Comparison of ENCODE assay signal across 8 mouse cellular contexts in genomic region chr3:84594894-84595676, GRCm38 (mm10). TPM values are rescaled to one million over a fixed set of nuclear protein-coding genes. Genes with fewer than 3 reads are reported as not detected.
A peak's percentile ranks its signal among the peaks of the same experiment; 100 is the strongest.
DNase-seq lines count a peak whose midpoint lies in the region; ATAC-seq and TF ChIP-seq lines count a peak whose summit lies in the region.

No protein-coding gene starts in this region.

- no peak for TF ChIP-seq EP300 in heart, adult 2 months (IDR thresholded peaks at IDR 0.05; ENCODE audit: insufficient read depth, low read depth, low read length)

- H3K36me3 ChIP-seq in heart, adult 2 months (ENCODE audit: control insufficient read depth, insufficient read depth, low read length): no peaks in the 10 kb centered on the region
- no peaks in the 10 kb centered on the region for H3K36me3 ChIP-seq in G1E (replicated peaks)
- no peaks in the 10 kb centered on the region for H3K36me3 ChIP-seq in limb, embryonic 11.5 days (ENCODE audit: control insufficient read depth, insufficient read depth, low read length)
- H3K36me3 ChIP-seq in neural tube, embryonic 14.5 days (ENCODE audit: control insufficient read depth, insufficient read depth, low read length): no peaks in the 10 kb centered on the region

- no peaks in the 10 kb centered on the region for H3K79me2 ChIP-seq in heart, adult 2 months (replicated peaks; ENCODE audit: control insufficient read depth, insufficient read depth, low read length)

- H3K9ac ChIP-seq in heart, adult 2 months (ENCODE audit: low read depth, low read length): no peak overlapping the region
- H3K9ac ChIP-seq in limb, embryonic 11.5 days (ENCODE audit: low read length): no peak overlapping the region
- no peak overlapping the region for H3K9ac ChIP-seq in neural tube, embryonic 14.5 days (replicated peaks; ENCODE audit: low read depth, low read length)

- ATAC-seq in G1E (ENCODE audit: extremely low read depth, insufficient number of reproducible peaks, low FRiP score, poor library complexity, severe bottlenecking): no peak
- ATAC-seq in limb, embryonic 11.5 days (ENCODE audit: insufficient number of reproducible peaks, low FRiP score, low TSS enrichment, low read depth): no peak
- no peak for ATAC-seq in neural tube, embryonic 14.5 days (ENCODE audit: low read depth)

- peak overlapping the region; percentile 47 for H3K4me2 ChIP-seq in limb, embryonic 11.5 days (ENCODE audit: low read depth, severe bottlenecking)
- peak overlapping the region; percentile 33 for H3K4me2 ChIP-seq in neural tube, embryonic 14.5 days (ENCODE audit: low read depth, low read length)

- DNase-seq in heart, adult 2 months: peak in 1 of 2 experiments; percentile 19
- no peak for DNase-seq in heart, adult 18-20 months
- no peak for DNase-seq in G1E (ENCODE audit: low spot score)
- peak; percentile 47 for DNase-seq in forelimb bud, embryonic 11.5 days (ENCODE audit: low read depth, low spot score)
- peak; percentile 34 for DNase-seq in limb, embryonic 11.5 days (ENCODE audit: low spot score)
- DNase-seq in urinary bladder, postnatal 36 days (ENCODE audit: low spot score in 2 of 2): no peak
- no peak for DNase-seq in cerebellum, adult 11-12 months

- peak overlapping the region; percentile 41 for H3K4me3 ChIP-seq in heart, adult 2 months
- H3K4me3 ChIP-seq in G1E (ENCODE audit: low read depth, low read length): peak overlapping the region; percentile 36; the same call in 1 of the 2 replicates
- H3K4me3 ChIP-seq in limb, embryonic 11.5 days (ENCODE audit: low read depth, low read length): peak overlapping the region; percentile 18; the same call in 1 of the 2 replicates
- H3K4me3 ChIP-seq in neural tube, embryonic 14.5 days (ENCODE audit: low read depth, low read length): no peak overlapping the region

- WGBS in heart, adult 2 months: 11% methylated on average over 23 of the region's 23 CpGs
- 7% methylated on average over 23 of the region's 23 CpGs for whole genome bisulfite sequencing in limb, embryonic 11.5 days
- WGBS in neural tube, embryonic 14.5 days: 10% methylated on average over 23 of the region's 23 CpGs

- no peaks in the 10 kb centered on the region for H3K4me1 ChIP-seq in heart, adult 2 months (ENCODE audit: control insufficient read depth, insufficient read depth, low read length)
- peaks cover 15% of the 10 kb centered on the region for H3K4me1 ChIP-seq in G1E (ENCODE audit: insufficient read depth, low read depth, low read length)
- no peaks in the 10 kb centered on the region for H3K4me1 ChIP-seq in limb, embryonic 11.5 days (ENCODE audit: control insufficient read depth, insufficient read depth, low read length)
- no peaks in the 10 kb centered on the region for H3K4me1 ChIP-seq in neural tube, embryonic 14.5 days (ENCODE audit: control insufficient read depth, insufficient read depth, low read length)

- intact Hi-C loops in heart, adult 2 months (cut with DNase I): no loop called here

- no peaks in the 10 kb centered on the region for H3K27me3 ChIP-seq in heart, adult 2 months (ENCODE audit: control insufficient read depth, insufficient read depth, low read length)
- peaks cover 40% of the 10 kb centered on the region for H3K27me3 ChIP-seq in G1E (ENCODE audit: insufficient read depth, low read length)
- no peaks in the 10 kb centered on the region; the same call in 1 of the 2 replicates for H3K27me3 ChIP-seq in limb, embryonic 11.5 days (ENCODE audit: control insufficient read depth, insufficient read depth, low read length)
- H3K27me3 ChIP-seq in neural tube, embryonic 14.5 days (ENCODE audit: control insufficient read depth, insufficient read depth, low read length): no peaks in the 10 kb centered on the region

- TF ChIP-seq POLR2A in heart, adult 2 months (IDR thresholded peaks at IDR 0.05; ENCODE audit: insufficient read depth, low read depth, low read length): no peak

- no peak overlapping the region for H3K27ac ChIP-seq in heart, adult 2 months
- H3K27ac ChIP-seq in limb, embryonic 11.5 days (replicated peaks; ENCODE audit: low read depth, low read length): no peak overlapping the region
- H3K27ac ChIP-seq in neural tube, embryonic 14.5 days (ENCODE audit: low read depth, low read length): no peak overlapping the region

- no peaks in the 10 kb centered on the region for H3K9me3 ChIP-seq in G1E (replicated peaks)
- H3K9me3 ChIP-seq in limb, embryonic 11.5 days (ENCODE audit: control insufficient read depth, low read length): no peaks in the 10 kb centered on the region
- H3K9me3 ChIP-seq in neural tube, embryonic 14.5 days (ENCODE audit: control insufficient read depth, low read length): no peaks in the 10 kb centered on the region

- TF ChIP-seq CTCF in heart, adult 2 months (IDR thresholded peaks at IDR 0.05): no peak
- no peak for TF ChIP-seq CTCF in G1E (IDR thresholded peaks at IDR 0.05; ENCODE audit: low read depth, low read length)

RNA-seq across cellular contexts. Expression of gene Tigd4, which starts 1.7 kb away (rescaled TPM):
- under 1 TPM in 1 of 2 experiments, not detected in 1; 0.08 TPM for total RNA-seq in heart, adult 2 months (2021)
- polyA plus RNA-seq in heart, adult 2 months (2012; rRNA removed): not detected in 2 replicates
- not detected for total RNA-seq in heart, adult 18-20 months (2021)
- 0.49 TPM in 1 of 2 replicates, not detected in the other for total RNA-seq in G1E (2014; fragmentation: Nextera tagmentation)
- 0.05 TPM in 1 of 2 replicates, not detected in the other for total RNA-seq in G1E (2017)
- not detected in 2 replicates for polyA plus RNA-seq in G1E (2012)
- polyA plus RNA-seq in limb, embryonic 11.5 days (2014; fragmentation: Nextera tagmentation; extraction: Ambion mirVana): not detected in 2 replicates
- not detected in 2 replicates for polyA plus RNA-seq in neural tube, embryonic 14.5 days (2014; fragmentation: Nextera tagmentation; extraction: Ambion mirVana)

RNA-seq across cellular contexts. Expression of gene Arfip1, which starts 12.7 kb away (rescaled TPM):
- total RNA-seq in heart, adult 2 months (2021): 10 to 100 TPM; 14.8 TPM
- polyA plus RNA-seq in heart, adult 2 months (2012; rRNA removed): 5.6 and 9.8 TPM in 2 replicates
- 10 to 100 TPM; 14.7 to 15.5 TPM for total RNA-seq in heart, adult 18-20 months (2021)
- total RNA-seq in G1E (2014; fragmentation: Nextera tagmentation) (47.8 and 62.5 TPM in 2 replicates), G1E (2017) (89.6 and 92.9 TPM in 2 replicates)
- polyA plus RNA-seq in G1E (2012): 28.3 and 33.6 TPM in 2 replicates
- 37.2 and 38.5 TPM in 2 replicates for polyA plus RNA-seq in limb, embryonic 11.5 days (2014; fragmentation: Nextera tagmentation; extraction: Ambion mirVana)
- polyA plus RNA-seq in neural tube, embryonic 14.5 days (2014; fragmentation: Nextera tagmentation; extraction: Ambion mirVana): 22.1 and 32.7 TPM in 2 replicates

Comparison
In these comparisons a context has a peak if more than half of its experiments do, and no peak if none do; other contexts are left out.
1. DNase-seq: peak in forelimb bud, embryonic 11.5 days (single experiment) and limb, embryonic 11.5 days (single experiment); none in heart, adult 18-20 months (0 of 2), G1E (single experiment), urinary bladder, postnatal 36 days (0 of 2) and cerebellum, adult 11-12 months (single experiment).